Mouse (Mus musculus) MN1 (cell line): ENCODE measurements at regions not wholly inside any gene's neighbourhood (a gene's known extent, or its start where the extent isn't known, plus 50 kb on each side); places are given as distances from the start of the nearest gene placed in this dataset.

Experiments
- DNase-seq: peaks from one replicate; pipeline ENCODE4 v3.0.0-alpha.2; 2016; ENCODE audit warnings: low spot score

DNA sequence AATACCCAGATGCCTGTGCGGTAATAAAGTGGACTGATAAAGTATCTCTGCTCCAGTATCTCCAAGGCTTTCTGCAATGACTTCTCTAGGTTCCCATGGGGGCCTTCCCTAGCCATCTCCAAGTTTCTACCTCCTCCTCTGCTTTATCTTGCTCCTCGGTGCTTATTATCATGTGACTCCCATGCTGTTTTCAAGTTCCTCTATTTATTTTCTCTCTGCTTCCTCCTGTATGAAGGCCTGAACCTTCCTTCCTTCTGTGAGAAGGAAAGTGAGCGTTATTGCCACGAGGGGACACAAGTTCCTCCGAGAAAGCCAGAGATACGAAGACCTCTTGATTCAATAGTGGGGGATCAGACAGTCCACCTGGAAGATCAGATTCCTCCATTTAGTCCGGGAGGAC is 77.4 kb upstream of the Pkdcc start:
- DNase-seq: no peak

DNA sequence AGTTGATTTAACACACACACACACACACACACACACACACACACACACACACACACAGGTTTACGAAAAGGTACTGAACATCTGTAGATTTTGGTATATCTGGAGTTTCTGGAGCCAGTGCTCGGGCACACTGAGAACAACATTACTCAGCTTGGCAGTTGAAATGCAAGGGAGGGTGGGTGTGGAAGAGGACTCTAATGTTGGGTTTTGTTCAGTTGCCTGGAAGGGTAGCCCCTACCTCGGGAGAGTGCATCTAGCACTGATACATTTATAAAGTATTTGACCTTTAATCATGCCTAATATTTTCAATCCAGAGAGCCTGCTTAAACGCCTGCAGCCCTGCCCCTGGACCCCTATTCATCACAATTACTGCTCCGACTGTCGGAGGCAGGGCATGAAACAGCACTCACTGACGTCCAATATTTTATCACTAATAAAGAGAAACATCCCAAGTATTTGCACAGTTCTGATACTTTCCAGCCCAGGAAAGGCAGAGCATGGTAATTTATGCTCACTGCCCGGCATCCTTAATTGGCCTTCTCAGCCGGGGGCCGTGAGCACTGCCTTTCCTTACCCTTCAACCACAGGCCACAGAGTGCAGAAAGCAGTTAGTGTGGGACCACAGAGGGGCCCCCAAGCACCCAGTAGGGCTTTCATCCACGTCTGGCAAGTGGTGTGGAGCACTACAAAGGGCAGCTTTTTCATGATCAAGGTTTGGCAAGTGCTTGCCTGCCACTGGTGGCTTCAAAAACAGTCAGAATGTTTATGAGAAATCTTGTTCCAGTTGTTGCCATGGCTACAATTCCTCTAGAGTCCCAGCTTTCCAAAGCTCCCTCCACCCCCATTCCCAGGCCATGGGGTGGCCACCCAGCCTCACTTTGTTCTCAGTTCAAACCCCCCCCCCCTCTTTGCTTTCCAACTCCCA is 76.3 kb upstream of the Pkdcc start:
- no peak for DNase-seq

DNA sequence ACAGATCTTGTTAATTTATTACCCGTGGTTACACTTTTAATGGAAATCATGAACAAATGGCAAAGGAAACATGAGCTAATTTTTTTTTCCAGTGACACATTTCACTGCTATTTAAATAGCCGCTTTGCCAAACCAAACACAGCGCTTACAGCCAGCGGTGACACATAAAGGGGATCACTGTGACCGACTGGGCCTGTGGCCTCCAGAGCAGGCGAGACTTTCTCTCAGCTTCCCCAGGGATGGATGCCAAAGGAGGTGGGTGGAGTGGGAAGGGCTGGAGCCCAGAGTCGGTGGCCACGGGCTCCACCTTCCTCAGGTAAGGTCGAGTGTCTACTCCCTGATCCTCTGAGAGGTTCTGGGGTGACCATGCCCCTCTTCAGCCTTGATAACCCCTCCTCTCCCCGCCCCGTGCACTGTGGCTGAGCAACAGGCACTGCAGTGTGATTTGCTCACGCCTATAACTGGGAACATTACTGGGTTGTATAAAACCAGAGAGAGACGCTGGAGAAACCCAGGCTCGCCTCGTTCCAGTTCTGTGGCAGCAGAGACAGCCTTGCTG is 66.6 kb upstream of the Pkdcc start:
- no peak for DNase-seq

DNA sequence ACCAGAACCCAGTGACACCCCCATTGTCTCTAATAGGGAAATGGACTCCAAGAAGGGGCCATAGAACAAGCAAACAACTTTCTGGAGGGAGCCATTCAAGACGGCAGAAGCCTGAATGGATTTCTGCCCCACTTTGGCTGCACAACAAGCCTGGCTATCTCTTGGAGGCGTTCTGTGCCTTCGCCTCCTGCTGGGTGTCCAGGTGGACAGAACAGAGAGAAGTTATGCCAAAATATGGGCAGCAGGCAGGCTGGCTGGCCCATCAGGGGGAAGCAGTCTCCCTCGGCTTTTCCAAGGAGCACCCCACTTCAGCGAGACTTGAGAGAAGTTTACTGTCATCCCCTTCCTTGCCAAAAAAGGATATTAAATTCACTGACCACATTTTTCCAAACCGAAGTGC is 65.8 kb upstream of the Pkdcc start:
- DNase-seq: no peak

DNA sequence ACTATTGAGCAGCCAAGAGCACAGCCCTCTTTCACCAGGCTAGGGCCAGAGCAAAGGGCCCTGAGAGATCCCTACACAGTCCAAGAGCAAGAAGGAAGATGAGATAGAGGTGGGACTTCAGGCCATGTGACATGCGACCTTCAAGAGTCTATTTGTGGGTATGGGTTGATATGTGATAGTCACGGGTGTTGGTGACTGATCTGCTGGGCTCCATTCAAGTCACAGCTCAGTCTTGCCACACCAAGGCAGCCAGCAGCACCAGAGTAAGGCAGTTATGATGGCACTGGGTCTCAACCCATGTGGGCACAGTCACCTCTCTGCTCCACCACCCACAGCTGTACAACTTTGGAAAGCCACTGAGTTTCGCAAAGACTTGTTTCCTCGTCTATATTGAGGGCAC is 60.0 kb upstream of the Pkdcc start:
- DNase-seq: no peak

DNA sequence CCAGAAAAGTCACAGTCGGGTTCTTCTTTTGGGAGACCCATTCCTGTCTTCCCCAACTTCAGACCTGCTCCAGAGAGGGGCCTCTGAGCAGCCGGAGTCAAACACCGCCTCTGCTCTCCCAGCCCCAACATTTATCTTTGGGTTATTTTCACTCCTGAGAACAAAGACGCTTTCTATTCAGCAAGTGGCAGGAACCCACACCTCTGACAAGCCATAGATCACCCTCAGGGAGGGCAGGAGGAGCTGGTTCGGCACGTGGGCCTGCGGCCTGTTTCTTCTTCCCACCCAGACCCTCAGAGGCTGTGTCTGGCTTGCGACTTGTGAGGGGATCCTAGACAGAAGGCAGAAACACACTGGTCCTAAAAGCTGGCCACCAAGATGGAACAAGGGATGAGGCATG is 58.4 kb upstream of the Pkdcc start:
- DNase-seq: no peak

DNA sequence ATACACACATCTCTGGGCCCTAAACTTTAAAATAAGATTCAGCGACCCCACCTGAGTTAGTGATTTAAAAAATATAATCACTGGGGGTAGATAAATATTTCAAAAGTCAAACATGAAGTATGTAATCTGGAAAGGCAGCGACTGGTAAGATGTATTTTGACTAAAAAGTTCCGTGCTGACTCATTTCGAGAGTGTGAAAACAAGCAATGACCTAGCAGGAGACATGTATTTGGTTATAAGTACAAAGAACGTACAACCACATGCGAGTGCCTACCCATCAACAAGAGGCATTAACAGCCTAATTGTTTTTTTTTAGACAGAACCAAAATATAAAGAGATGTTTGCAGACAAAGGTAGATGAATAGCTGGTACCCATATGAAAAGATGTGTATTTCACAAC is 57.0 kb upstream of the Pkdcc start:
- no peak for DNase-seq

DNA sequence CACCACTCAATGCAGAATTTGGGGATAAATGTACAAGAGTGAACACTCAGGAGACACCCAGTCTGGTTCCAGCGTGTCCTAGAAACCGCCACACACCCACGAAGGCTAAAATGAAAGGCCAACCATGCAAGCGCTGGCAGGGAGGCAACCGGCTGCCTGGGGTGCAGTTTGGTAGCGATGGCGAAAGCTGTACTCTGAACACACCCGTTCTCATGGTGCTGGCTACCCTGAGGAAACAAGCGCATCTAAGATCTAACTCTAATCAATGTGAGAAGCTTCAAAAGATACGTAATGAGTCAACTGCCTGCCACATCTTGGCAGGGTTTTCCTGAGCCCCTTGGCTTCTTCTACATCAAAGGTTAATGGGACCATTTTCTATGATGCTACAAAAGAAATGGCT is 56.4 kb upstream of the Pkdcc start:
- DNase-seq: no peak

DNA sequence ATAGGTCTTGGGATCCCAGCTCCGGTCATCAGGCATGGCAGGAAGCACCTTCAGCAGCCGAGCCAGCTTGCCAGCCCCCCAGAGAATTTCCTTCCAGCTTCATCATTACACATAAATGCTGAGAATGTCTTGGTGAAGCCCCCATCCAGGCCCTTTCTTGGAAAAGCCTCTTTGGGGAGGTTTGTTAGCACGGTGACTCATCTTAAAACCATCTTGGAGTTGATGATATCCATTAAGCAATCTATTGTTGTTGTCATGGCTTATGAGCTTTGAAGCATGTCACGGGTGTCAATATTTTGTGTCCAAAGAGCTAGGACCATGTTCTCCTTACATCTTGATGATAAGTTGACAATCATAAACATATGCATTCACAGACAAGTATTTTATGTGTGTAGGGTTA is 55.5 kb upstream of the Pkdcc start:
- no peak for DNase-seq

DNA sequence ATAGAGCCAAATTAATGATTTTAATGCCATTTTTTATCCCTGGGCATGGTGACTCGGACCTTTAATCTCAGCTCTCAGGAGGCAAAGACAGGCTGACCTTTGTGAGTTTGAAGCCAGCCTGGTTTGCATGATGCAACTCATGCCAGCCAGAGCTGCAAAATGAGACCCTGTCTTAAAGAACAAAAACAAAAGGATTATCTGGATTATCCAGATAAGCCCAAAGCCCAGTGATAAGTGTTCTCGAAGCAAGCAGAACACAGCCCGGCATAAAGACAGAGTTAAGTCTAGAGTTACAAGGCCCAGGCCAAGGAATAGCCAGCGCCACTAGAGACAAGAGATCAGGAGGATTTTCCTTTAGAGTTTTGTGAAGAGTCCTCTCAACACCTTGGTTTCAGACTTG is 54.8 kb upstream of the Pkdcc start:
- no peak for DNase-seq

DNA sequence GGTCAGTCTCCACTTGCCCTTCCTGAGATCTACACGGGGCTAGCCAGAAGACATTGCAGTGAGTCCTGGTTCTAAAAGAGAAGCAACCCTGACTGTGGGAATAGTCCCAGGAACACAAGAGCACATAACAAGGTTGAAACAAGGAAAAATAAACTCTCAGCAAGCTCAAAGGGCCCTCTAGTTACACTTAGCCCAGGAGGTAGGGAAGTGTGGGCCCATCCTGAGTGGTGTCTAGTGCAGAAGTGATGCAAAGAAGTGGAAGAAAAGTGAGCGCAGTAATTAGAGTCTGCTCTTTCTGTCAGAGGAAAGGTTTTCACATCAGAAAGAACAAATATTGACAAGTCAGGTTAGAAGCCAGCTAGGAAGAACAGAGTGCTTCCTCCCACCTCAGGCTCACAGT is 53.4 kb upstream of the Pkdcc start:
- no peak for DNase-seq

DNA sequence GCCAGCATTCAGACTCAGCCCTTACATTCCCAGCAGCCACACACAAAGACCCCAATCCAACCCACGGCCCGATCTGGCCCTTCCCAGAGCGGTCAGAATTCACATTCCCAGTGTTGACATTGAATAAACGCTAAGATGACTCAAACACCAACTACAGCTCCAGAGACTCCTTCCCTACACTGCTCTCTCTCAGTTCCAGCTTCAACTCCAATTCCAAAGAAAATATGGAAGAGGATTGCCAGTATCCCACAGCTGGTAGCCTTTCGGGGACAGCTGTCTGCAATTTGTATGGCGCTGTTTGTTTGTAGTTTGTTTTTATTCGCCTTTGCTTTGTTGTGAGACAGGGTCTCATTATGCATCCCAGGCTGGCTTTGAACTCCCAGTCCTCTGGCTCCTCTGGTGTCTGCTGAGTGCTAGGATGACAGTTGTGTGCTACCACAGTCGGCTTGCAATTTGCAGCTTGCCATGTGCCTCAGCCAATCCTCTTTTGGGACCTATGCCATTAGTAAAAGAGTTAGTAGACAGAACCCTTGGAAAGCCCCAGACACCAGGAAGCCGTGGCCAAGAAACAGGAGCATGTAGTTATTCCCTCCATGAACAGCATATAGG is 51.0 kb upstream of the Pkdcc start:
- no peak for DNase-seq

DNA sequence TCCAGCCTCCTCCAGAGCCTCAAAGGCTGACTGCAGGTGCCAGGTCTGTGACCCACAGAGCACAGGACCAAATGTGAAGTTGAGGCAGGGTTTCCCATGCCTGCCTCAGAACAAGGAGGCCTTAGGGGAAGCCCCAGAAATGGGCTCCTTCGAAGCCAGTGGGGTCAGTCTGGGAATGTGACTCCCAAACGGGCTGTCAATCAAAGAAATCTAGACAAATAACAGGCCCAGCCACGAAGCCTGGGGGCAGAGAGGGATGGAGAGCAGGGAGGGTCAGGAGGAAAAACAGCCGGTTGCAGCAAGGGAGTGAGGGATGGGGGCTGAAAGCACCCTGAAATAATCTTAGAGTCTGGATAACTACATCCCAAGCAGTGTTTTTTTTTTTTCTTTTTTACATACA is 50.4 kb upstream of the Pkdcc start:
- no peak for DNase-seq

DNA sequence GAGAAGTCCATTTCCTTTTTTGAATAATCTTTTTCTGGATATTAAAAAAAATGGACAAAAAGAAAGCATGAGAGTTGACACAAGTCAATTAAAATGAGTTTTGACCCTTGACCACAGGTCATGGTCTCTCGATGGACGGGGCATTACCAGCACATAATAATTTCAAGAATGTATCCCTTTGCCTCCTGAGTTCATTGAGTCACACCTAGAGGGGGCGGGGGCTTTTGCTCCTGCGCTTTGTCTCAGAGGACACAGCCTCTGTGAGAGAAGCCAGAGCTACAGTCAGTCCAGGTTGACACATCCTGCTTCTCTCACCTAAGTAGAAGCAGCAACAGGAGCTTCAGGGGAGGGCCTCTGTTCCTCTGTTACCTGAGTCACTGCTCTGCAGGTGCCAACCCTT is 50.0 kb upstream of the Pkdcc start:
- DNase-seq: no peak
